Mouse (Mus musculus) lung, postnatal 0 days (tissue): ENCODE measurements at regions not wholly inside any gene's neighbourhood (a gene's known extent, or its start where the extent isn't known, plus 50 kb on each side); places are given as distances from the start of the nearest gene placed in this dataset.

Experiments used
- ATAC-seq: fragments of 200-750 bp; cut with Nextera tagmentation; 2 replicates; pipeline ENCODE4 v1.8.0; 2017; ENCODE audit warnings: moderate library complexity
- DNase-seq: peaks from one replicate; pipeline ENCODE4 v3.0.0-alpha.2; 2016; ENCODE audit warnings: low spot score
- H3K27ac ChIP-seq: fragments of 300-500 bp; sonication (generic); 2 replicates; pipeline ENCODE4 v1.5.1; 2014; ENCODE audit warnings: antibody characterized with exemption, mild to moderate bottlenecking, low read length, mixed read lengths
- H3K27me3 ChIP-seq: fragments of 300-500 bp; sonication (generic); replicated peaks from 2 replicates; pipeline ENCODE4 v1.6.1; 2014; ENCODE audit warnings: low read length, mixed read lengths; ENCODE audit not compliant: insufficient read depth
- H3K36me3 ChIP-seq: fragments of 300-500 bp; sonication (generic); 2 replicates; pipeline ENCODE4 v1.6.1; 2014; ENCODE audit warnings: low read length, mixed read lengths; ENCODE audit not compliant: insufficient read depth
- H3K4me1 ChIP-seq: fragments of 300-500 bp; sonication (generic); 2 replicates; pipeline ENCODE4 v1.6.1; 2014; ENCODE audit warnings: antibody characterized with exemption, low read depth, low read length, mixed read lengths; ENCODE audit not compliant: insufficient read depth
- H3K4me2 ChIP-seq: fragments of 300-500 bp; sonication (generic); replicated peaks from 2 replicates; pipeline ENCODE4 v1.6.1; 2014; ENCODE audit warnings: low read depth, mild to moderate bottlenecking, low read length, moderate library complexity, mixed read lengths
- H3K4me3 ChIP-seq: fragments of 300-500 bp; sonication (generic); 2 replicates; pipeline ENCODE4 v1.5.1; 2014; ENCODE audit warnings: low read depth, low read length
- H3K9ac ChIP-seq: fragments of 300-500 bp; sonication (generic); replicated peaks from 2 replicates; pipeline ENCODE4 v1.6.1; 2014; ENCODE audit warnings: low read depth, mild to moderate bottlenecking
- H3K9me3 ChIP-seq: fragments of 300-500 bp; sonication (generic); 2 replicates; pipeline ENCODE4 v1.6.1; 2016; ENCODE audit warnings: low read length, mixed read lengths
- CTCF ChIP-seq: IDR thresholded peaks from 2 replicates; pipeline ENCODE4 v1.5.1; 2016; ENCODE audit warnings: antibody characterized with exemption, mild to moderate bottlenecking
- EP300 ChIP-seq: IDR thresholded peaks from 2 replicates; pipeline ENCODE4 v1.6.1; 2016; ENCODE audit warnings: antibody characterized with exemption, mild to moderate bottlenecking, control low read depth
- WGBS: fragments of 180-500 bp; shearing (Covaris S2); extraction: QIAGEN DNeasy Blood & Tissue Kit; methylation state at CpG from one replicate; pipeline ENCODE4 v1.1.7; 2014; 5-methylcytosine and 5-hydroxymethylcytosine counted together

DNA sequence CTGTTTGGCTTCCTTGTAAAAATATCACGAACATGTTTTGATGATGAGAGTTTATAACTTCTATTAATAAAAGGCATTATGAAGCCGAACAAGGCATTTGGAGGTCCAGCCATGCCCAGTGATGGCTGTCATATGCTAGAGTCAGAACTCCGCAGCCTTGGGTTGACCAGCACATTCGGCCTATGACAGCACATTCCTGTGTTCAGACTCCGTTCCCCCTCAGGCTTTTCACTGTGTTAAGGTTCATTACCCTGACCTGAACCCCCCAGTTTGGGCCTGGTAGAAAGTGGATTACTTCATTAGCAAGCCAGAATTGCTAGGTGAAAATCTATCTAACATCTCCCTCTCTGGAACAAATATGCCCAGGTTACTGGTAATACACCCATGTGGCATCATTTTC, 286.2 kb upstream of the Ddhd1 start:
- Histone ChIP-seq H3K9me3 (no peaks in the 10 kb centered on the region), H3K4me2 (no peak overlapping the region), H3K36me3 (no peaks in the 10 kb centered on the region), H3K4me3 (no peak overlapping the region), H3K4me1 (no peaks in the 10 kb centered on the region), H3K9ac (no peak overlapping the region), H3K27me3 (no peaks in the 10 kb centered on the region), H3K27ac (no peak overlapping the region)
- TF ChIP-seq EP300, result no peak
- ATAC-seq, result no peak
- DNase-seq, result no peak
- WGBS, result 60% methylated on average over 5 of the region's 5 CpGs

DNA sequence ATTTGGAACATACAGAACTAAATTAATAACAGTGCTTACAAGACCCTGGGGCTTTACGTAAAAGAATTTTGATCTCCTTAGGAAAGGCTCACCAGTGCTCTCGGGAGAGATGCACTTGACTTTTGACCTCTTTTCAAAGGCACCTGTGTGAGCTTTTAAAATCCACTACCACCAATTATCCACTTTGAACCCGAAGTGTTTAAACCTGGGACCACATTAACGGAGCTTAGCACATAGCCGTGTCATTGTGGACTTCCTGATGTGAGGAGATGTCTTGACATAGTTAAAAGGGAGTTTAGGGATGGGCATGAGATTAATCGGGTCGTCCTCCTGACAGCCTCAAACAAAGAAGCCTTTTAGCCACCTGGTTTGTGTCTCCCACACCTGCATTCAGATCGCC, 286.6 kb upstream of the Ddhd1 start:
- H3K36me3 ChIP-seq, result no peaks in the 10 kb centered on the region
- no peaks in the 10 kb centered on the region for H3K9me3 ChIP-seq
- ATAC-seq, result no peak
- DNase-seq, result no peak
- H3K27me3 ChIP-seq, result no peaks in the 10 kb centered on the region
- H3K4me1 ChIP-seq, result no peaks in the 10 kb centered on the region
- H3K27ac ChIP-seq, result no peak overlapping the region
- no peak overlapping the region for H3K4me2 ChIP-seq
- H3K9ac ChIP-seq, result no peak overlapping the region
- no peak overlapping the region for H3K4me3 ChIP-seq
- no peak for TF ChIP-seq EP300
- TF ChIP-seq CTCF, result no peak
- WGBS, result 31% methylated on average over 8 of the region's 8 CpGs

DNA sequence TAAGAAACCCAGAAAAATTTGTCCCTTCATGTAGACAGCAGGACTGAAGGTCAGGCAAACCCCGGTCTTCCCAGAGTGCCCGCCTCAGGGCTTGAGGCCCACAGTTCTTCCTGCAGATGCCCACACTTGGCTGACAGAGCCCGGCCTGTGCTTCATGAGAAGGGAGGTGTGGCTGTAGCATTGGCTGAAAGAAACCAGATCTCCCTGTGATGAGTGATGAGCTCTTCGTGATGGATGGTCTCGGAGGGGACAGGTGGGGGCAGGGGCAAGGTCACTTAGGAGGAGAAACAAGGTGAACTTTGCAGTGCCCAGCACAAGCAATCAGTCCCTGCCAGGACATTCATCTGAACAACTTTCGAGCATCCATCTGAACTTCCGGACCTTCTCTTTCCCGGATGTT, 298.7 kb upstream of the Ddhd1 start:
- ATAC-seq (no peak), DNase-seq (no peak)
- Histone ChIP-seq H3K4me2 (no peak overlapping the region), H3K9me3 (no peaks in the 10 kb centered on the region), H3K4me1 (no peaks in the 10 kb centered on the region), H3K36me3 (no peaks in the 10 kb centered on the region), H3K27ac (no peak overlapping the region), H3K27me3 (no peaks in the 10 kb centered on the region), H3K4me3 (no peak overlapping the region), H3K9ac (no peak overlapping the region)
- TF ChIP-seq CTCF, result no peak
- no peak for TF ChIP-seq EP300
- 49% methylated on average over 8 of the region's 8 CpGs for WGBS

DNA sequence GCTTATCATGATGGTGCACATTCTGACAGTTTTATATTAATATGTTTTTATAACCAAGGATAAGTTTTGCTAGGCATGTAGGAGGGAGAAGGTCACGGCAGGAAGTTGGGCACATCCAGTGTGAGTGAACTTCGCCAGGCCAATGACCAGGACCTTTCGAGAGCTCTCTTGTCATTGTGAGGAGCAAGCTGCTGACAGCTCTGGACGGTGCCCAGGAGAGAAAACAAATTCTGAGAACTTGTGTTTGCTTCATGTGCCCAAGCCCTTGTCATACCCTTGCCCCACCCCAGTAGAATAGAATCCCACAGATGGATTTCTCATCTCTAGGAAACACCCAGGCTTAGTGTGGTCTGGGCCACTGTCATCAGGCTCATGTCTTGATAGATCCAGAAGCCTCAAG, 304.5 kb upstream of the Ddhd1 start:
- DNase-seq, result no peak
- no peak for ATAC-seq
- no peaks in the 10 kb centered on the region for H3K9me3 ChIP-seq
- no peak overlapping the region for H3K4me3 ChIP-seq
- no peaks in the 10 kb centered on the region for H3K36me3 ChIP-seq
- H3K27ac ChIP-seq, result no peak overlapping the region
- H3K4me1 ChIP-seq, result no peaks in the 10 kb centered on the region
- H3K27me3 ChIP-seq, result no peaks in the 10 kb centered on the region
- no peak for TF ChIP-seq CTCF
- H3K9ac ChIP-seq, result no peak overlapping the region
- 73% methylated on average over 4 of the region's 4 CpGs for WGBS
- no peak overlapping the region for H3K4me2 ChIP-seq

DNA sequence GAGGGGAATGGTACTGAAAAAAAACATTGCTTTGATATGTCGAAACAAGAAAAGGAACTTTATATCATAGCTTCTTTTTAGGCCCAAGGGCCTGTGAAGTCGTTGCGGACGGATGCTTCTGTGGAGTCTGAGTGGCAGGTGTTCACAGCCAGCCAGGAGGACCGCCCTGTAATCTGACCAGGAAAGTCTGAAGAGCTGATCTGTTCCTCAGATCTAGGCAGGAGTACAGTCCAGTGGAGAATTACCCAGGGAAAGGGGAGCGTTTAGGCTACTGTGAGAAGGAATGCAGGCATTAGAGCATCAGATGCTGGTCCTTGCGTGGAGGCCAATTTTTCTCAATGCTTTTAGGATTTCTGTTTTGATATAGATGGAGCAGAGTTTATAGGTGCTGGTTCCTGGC, 306.1 kb upstream of the Ddhd1 start:
- Histone ChIP-seq H3K9ac (no peak overlapping the region), H3K4me3 (no peak overlapping the region), H3K27me3 (no peaks in the 10 kb centered on the region), H3K27ac (no peak overlapping the region), H3K36me3 (no peaks in the 10 kb centered on the region), H3K4me2 (no peak overlapping the region), H3K9me3 (no peaks in the 10 kb centered on the region), H3K4me1 (no peaks in the 10 kb centered on the region)
- WGBS, result 68% methylated on average over 7 of the region's 7 CpGs
- ATAC-seq, result no peak
- no peak for TF ChIP-seq CTCF
- no peak for DNase-seq

DNA sequence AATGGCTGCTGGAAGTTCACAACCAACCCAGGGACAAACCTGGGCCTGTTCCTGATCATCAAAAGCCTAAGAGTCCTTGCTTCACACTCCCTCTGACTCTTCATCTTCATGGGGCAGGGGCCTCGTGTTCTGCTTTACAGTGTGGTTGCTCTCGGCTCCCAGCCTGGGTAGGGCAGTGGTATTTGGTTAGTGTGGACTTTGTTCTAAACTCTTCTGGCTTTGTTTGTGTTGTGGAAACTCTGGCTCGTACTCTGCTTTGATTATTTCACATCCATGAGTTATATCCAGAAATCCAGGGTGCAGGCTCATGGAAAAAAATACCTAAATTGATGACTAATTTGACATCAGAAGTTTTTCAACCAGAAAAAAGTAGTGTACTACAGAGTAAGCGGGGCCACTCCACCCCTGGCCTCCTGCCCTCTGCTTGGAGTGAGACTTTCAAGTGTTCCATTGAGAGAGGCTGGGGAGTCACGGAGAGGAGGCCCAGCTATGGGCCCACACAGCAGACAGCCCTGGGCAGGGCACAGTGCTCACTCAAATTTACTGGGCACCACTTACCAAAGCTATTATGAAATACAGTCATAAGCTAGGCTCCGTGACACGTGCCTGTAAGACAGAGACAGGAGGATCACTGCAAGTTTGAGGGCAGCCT, 325.4 kb upstream of the Ddhd1 start:
- no peak overlapping the region for H3K4me2 ChIP-seq
- WGBS, result 41% methylated on average over 7 of the region's 7 CpGs
- H3K36me3 ChIP-seq, result no peaks in the 10 kb centered on the region
- H3K27ac ChIP-seq, result no peak overlapping the region
- no peaks in the 10 kb centered on the region for H3K4me1 ChIP-seq
- peak; percentile 73 for DNase-seq
- no peaks in the 10 kb centered on the region for H3K27me3 ChIP-seq
- peak; percentile 91 for ATAC-seq
- TF ChIP-seq CTCF, result no peak
- no peak for TF ChIP-seq EP300
- H3K9ac ChIP-seq, result no peak overlapping the region
- H3K4me3 ChIP-seq, result no peak overlapping the region
- H3K9me3 ChIP-seq, result no peaks in the 10 kb centered on the region
